Mouse (Mus musculus) layer of hippocampus, postnatal 14 days (tissue): ENCODE measurements around the gene Pdlim4. TPM values are rescaled to one million over a fixed set of nuclear protein-coding genes. Genes with fewer than 3 reads are reported as not detected.

Experiments used
- DNase-seq, 2 experiments: peaks; one replicate each; pipeline ENCODE4 v3.0.0; 2021 to 2022; ENCODE audit warnings: low spot score in 2 of 2, mixed read lengths in 1 of 2
- total RNA-seq, 2 experiments: library from RNA; stranded (reverse); gene quantifications; 2 replicates each; pipeline ENCODE4 v1.2.3; 2021

The Pdlim4 gene
- total RNA-seq, 2 experiments from 2014 or later, result 17.7 to 17.9 TPM

GRCm38 (mm10) chr11:54093000-54093399, 24.2 kb upstream of the Pdlim4 start:
- DNase-seq, result no peak

- no peak for DNase-seq
Measured at GRCm38 (mm10) chr11:54092188-54092587, 23.4 kb upstream of the Pdlim4 start.

GRCm38 (mm10) chr11:54091726-54092125, 22.9 kb upstream of the Pdlim4 start:
- DNase-seq, result no peak

GRCm38 (mm10) chr11:54090091-54090879, 21.5 kb upstream of the Pdlim4 start:
- DNase-seq, result no peak

DNA sequence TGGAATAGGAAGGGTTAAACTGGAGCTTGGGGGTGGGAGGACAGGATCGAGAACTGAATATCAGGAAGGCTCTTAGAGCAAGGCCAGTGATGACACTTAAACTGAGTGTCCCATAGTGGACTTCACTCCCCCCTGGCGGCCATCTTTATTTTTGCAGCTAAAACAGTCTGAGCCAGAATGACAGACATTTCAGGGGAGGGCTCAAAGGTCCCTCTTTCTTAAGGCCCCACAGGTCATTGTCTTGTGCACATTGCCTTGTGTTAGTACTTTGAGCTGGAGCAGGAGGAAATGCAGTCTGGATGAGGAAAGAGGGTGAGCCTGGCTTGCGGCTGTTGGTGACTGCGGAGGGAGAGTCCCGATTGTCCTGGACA, 20.1 kb upstream of the Pdlim4 start:
- peak; percentile 79 to 80 for DNase-seq

GRCm38 (mm10) chr11:54088253-54088946, 19.6 kb upstream of the Pdlim4 start:
- no peak for DNase-seq

- no peak for DNase-seq
Measured at GRCm38 (mm10) chr11:54085816-54086215, 17.0 kb upstream of the Pdlim4 start.

GRCm38 (mm10) chr11:54084976-54085375, 16.2 kb upstream of the Pdlim4 start:
- no peak for DNase-seq

- no peak for DNase-seq
Measured at GRCm38 (mm10) chr11:54082725-54083124, 13.9 kb upstream of the Pdlim4 start.

DNA sequence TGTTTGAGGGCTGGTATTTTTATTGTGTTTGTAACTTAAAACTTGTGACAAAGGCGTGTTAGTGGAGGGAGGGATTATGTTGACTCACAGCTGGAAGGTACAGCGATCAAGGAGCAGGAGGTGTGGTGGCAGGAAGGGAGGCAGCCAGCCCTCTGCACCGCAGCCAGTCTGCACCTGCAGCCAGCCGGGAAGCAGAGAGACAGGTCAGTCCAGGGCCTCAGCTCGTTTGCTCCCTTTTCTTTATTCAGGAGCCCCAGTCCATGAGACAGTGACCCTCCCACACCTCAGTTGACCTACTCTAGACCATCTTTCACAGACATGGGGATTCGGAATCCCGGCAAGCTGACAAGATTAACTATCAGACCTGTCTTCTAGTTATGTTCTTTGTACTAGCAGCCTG, 11.6 kb upstream of the Pdlim4 start:
- DNase-seq, result no peak

DNA sequence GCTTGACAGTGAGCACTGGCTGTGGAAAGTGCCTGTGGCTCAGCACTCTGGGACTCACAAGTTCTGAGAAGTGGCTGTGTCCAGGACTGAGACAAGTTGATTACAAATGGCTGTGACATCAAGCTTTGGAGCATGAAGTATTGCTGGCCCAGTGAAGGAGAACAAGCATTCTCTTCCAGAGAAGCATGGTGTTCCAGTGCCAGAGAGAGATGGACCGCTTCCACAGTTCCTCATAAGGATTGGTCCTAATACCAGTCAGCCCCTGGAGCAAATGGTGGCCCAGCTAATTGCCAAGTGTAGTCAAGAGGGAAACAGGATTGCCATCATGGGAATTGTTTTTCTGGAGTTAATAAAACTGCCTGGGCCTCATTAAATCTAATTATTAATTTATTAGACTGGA, 7.3 kb upstream of the Pdlim4 start:
- peak in 1 of 2 experiments; percentile 63 for DNase-seq

GRCm38 (mm10) chr11:54075353-54075752, 6.5 kb upstream of the Pdlim4 start:
- no peak for DNase-seq

- DNase-seq, result no peak
Measured at GRCm38 (mm10) chr11:54073291-54073690, 4.5 kb upstream of the Pdlim4 start.

- DNase-seq, result no peak
Measured at GRCm38 (mm10) chr11:54071726-54072445, 3.1 kb upstream of the Pdlim4 start.

- no peak for DNase-seq
Measured at GRCm38 (mm10) chr11:54067996-54068519, 756 bp downstream of the Pdlim4 start.

DNA sequence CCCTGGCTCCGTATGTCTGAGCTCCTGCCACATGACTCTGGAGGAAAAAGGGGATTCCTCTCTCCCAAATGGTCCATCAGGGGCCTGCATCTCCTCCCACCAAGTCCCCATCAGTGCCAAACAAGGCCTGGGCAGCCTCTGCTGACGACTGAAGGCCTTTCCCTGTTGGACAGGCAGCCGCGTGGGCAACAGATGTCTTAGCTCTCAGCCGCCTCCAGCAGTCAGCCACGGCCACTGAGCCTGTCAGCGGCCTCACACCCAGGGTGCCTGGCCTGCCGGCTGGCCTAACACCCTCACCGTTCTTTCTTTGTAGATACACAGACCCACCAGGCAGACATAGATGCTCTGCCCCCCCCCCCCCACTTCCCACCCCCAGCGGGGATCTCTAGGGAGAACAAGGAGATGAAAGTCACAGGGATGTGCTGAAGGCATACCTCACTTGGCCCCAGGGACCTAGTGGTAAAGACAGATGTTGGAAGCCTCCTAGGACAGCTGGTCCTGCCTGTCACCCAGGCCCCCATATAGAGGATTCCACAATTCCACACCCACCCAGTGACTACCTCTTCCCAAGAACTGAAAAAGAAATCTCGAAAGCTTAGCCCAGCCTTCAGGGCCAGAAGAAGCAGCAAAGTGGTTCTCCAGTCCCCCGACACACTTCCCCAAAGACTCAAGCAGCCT, 1.4 kb downstream of the Pdlim4 start:
- no peak for DNase-seq

GRCm38 (mm10) chr11:54066400-54066799, 2.4 kb downstream of the Pdlim4 start:
- no peak for DNase-seq

DNA sequence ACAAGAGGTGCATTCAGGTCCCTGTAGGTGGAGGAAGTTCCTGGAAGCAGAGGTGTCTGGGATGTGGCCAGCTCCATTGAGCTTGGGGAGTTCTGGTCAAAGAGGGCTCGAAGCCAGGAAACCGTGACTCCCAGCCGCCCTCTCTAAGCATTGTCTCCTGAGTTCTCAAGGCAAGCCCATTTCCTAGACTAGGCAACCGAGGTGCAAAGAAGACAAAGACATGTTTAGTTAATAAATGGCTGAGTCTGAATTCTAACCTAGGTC, 3.0 kb downstream of the Pdlim4 start:
- DNase-seq, result no peak

GRCm38 (mm10) chr11:54065106-54065914, 3.5 kb downstream of the Pdlim4 start:
- DNase-seq, result no peak

GRCm38 (mm10) chr11:54064412-54064978, 4.3 kb downstream of the Pdlim4 start:
- no peak for DNase-seq
